Mouse (Mus musculus) CD4-positive, CD25-positive, alpha-beta regulatory T cell (primary cell): Measurements from ENCODE around the gene Zfp966. TPM values are rescaled to one million over a fixed set of nuclear protein-coding genes. Genes with fewer than 3 reads are reported as not detected.

Experiments used
- polyA plus RNA-seq: library from polyadenylated mRNA; unstranded; fragments of 100-300 nt; shearing (Covaris generic); gene quantifications from one replicate; pipeline ENCODE4 v1.2.1, GENCODE M21; 2017

Zfp966 gene
- polyA plus RNA-seq, result 5.1 TPM

DNA sequence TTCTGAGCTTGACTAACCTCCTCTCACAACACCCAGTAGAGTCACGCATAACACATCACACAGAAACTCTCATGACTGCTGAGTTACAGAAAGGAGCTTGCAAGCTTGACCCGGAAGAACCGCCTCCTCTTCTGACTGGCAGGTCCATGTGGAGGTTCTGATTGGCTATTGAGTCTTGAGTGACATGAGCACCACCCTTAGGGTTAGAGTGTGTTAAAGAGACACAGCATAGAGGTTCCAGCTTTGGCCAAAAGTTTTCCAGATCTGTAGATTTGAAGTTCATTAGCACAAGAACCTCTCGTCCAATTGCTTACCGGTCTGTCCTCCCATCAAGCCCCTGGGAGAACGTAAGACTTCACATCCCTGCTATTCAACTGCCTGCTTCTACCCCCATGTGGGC lies at the start of gene Zfp966:
Gene Zfp966, minus strand, starts transcription at position 101 of the 400 bp plus-strand sequence.

DNA sequence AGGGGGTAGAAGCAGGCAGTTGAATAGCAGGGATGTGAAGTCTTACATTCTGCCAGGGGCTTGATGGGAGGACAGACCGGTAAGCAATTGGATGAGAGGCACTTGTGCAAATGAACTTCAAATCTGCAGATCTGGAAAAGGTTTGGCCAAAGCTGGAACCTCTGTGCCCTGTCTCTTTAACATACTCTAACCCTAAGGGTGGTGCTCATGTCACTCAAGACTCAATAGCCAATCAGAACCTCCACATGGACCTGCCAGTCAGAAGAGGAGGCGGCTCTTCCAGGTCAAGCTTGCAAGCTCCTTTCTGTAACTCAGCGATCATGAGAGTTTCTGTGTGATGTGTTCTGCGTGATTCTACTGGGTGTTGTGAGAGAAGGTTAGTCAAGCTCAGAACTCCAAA lies 34.1 kb upstream of the Zfp966 start, which contains the start of gene Gm2026:
Gene Gm2026, plus strand, starts transcription at position 301 of the 400 bp plus-strand sequence.

DNA sequence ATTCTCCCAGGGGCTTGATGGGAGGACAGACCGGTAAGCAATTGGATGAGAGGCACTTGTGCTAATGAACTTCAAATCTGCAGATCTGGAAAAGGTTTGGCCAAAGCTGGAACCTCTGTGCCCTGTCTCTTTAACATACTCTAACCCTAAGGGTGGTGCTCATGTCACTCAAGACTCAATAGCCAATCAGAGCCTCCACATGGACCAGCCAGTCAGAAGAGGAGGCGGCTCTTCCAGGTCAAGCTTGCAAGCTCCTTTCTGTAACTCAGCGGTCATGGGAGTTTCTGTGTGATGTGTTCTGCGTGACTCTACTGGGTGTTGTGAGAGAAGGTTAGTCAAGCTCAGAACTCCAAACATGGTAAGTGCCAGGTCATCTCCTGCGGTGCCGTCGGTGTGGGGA lies 61.9 kb downstream of the Zfp966 start, which contains the start of gene Gm6710:
Gene Gm6710, plus strand, starts transcription at position 196 of the 400 bp plus-strand sequence.

Other genes with a start within 250 kb of the Zfp966 start
- gene Zfp969, start 227.5 kb downstream of the Zfp966 start, polyA plus RNA-seq, result not detected
- 6.3 TPM for gene Gm2007, start 189.6 kb downstream of the Zfp966 start, polyA plus RNA-seq
- gene Gm14288, start 130.0 kb downstream of the Zfp966 start, polyA plus RNA-seq, result not detected
- gene Gm6710, start 61.9 kb downstream of the Zfp966 start, polyA plus RNA-seq, result 5.1 TPM
- 2.6 TPM for gene Gm2026, start 34.2 kb upstream of the Zfp966 start, polyA plus RNA-seq
- 0.34 TPM for gene Gm2004, start 218.7 kb upstream of the Zfp966 start, polyA plus RNA-seq